Mouse (Mus musculus): ENCODE measurements around the gene Ms4a6d. TPM values are rescaled to one million over a fixed set of nuclear protein-coding genes. Genes with fewer than 3 reads are reported as not detected.

Ms4a6d gene
- 2.8 and 7.0 TPM in 2 replicates for polyA plus RNA-seq (2012; ENCODE audit: insufficient read depth, insufficient read length, missing spikeins)

DNA sequence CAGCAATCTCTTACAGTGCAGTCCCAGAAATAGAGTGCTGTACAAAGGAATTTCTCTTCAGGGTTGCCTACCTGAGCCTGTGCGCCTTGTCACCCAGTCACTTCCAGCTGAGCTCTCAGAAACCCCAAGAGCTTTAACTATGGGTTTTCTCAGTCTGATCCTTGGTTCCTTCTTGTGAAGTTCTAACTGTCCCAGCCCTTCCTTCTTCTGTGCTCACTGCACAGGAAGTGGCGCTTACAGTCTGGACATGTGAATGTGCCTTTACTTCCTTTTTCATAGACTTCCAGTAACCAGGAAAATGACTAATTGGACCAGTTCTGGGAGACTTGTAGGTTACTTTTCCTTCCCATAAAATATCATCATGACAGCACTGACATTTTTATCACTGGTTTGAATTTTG is at the start of gene Ms4a6d:
Ms4a6d (minus strand) TSS at position 247 of the 400 bp plus-strand sequence.
- Histone ChIP-seq H3K4me1 (ENCODE audit: control insufficient read depth, insufficient read depth, insufficient read length, low read length) (no peaks in the 10 kb centered on the region), H3K4me3 (ENCODE audit: insufficient read depth, low read depth, low read length) (peak within 1 kb of the TSS; percentile 37), H3K27ac (replicated peaks; ENCODE audit: low read depth, low read length) (peak within 1 kb of the TSS; percentile 67)

DNA sequence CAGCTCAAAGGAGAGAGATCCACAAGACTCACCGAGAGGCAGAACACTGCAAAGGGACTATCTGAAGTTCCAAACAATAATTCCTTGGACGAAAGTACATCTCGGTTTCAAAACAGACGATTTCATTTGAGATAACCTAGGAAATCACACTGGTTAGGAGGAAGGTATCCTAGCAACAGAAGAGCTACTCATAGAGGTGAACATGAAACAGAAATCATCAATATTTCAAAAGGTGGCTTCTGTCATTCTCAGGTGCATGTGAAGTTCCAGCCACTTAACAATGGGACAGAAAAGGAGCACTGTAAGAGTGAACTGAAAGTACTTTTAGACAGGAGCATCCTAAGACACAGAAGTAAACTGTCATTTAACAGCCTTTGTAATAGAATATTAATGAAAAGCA is 44.9 kb upstream of the Ms4a6d start:
- no peaks in the 10 kb centered on the region for H3K4me1 ChIP-seq (ENCODE audit: control insufficient read depth, insufficient read depth, insufficient read length, low read length)
- H3K27ac ChIP-seq (replicated peaks; ENCODE audit: low read depth, low read length), result no peak overlapping the region
- H3K4me3 ChIP-seq (ENCODE audit: insufficient read depth, low read depth, low read length), result no peak overlapping the region

DNA sequence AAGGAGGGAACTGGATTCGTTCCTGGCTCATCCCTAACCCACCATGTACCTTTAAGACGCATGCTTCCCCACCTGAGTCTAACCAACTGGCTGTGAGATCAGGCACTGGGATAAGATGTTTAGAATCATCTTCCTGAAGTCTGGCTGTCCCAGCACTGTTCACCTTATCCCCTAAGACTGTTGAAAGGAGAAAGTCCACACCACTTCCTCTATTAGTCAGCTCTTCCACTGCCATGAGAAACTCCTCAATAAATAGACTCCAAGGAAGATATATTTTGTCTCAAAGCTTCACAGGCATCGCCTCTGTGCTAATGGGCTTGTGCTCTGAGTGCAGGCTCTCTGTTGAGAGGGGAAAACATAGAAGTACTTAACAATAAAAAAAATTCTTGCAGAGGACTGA is 41.5 kb upstream of the Ms4a6d start:
- no peak overlapping the region for H3K27ac ChIP-seq (replicated peaks; ENCODE audit: low read depth, low read length)
- no peak overlapping the region for H3K4me3 ChIP-seq (ENCODE audit: insufficient read depth, low read depth, low read length)

DNA sequence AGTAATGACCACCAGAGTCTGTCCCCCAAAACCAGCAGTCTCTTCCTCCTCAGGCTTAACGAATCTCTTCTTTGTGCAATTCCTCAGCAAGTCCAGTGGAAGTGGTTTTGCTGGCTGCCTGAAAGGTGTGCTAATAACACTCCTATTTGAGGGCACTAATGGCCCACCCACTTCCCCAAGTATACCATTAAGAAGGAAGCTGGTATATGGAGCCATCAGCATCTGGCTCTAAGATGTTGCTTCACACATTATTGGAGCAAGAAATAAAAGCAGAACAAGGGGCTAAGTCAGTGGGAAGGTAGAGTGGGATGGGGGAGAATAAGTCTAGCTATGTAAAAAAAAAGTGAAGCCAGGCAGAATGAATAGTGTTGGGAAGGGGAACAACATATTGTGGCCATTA is 36.1 kb upstream of the Ms4a6d start, which contains the start of gene Ms4a3:
Ms4a3 (minus strand) TSS at position 120 of the 400 bp plus-strand sequence.
- H3K4me1 ChIP-seq (ENCODE audit: control insufficient read depth, insufficient read depth, insufficient read length, low read length), result no peaks in the 10 kb centered on the region
- H3K4me3 ChIP-seq (ENCODE audit: insufficient read depth, low read depth, low read length), result no peak within 1 kb of the TSS
- no peak within 1 kb of the TSS for H3K27ac ChIP-seq (replicated peaks; ENCODE audit: low read depth, low read length)

More for the DNA sequence above, 41.5 kb upstream of the Ms4a6d start:
- no peaks in the 10 kb centered on the region for H3K4me1 ChIP-seq (ENCODE audit: control insufficient read depth, insufficient read depth, insufficient read length, low read length)

DNA sequence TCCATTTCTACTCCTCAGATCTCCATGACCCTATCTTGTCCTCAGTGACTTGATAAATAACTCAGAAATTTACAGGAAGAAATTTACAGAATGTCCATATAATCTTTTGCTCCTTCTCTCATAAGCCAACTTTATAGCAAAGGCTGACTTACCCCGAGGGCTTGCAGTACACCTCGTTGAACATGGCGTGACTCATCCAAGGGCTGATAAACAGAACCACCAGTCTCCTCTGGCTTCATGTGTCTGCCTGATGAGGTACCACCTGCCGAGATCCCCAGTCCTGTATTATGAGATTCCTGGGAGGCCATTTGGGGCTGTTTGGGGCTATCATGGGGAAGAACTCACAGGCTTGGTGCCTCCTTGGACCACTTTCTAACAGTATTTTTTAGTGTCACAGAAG is 34.4 kb upstream of the Ms4a6d start:
- Histone ChIP-seq H3K27ac (replicated peaks; ENCODE audit: low read depth, low read length) (no peak overlapping the region), H3K4me1 (ENCODE audit: control insufficient read depth, insufficient read depth, insufficient read length, low read length) (no peaks in the 10 kb centered on the region), H3K4me3 (ENCODE audit: insufficient read depth, low read depth, low read length) (no peak overlapping the region)

DNA sequence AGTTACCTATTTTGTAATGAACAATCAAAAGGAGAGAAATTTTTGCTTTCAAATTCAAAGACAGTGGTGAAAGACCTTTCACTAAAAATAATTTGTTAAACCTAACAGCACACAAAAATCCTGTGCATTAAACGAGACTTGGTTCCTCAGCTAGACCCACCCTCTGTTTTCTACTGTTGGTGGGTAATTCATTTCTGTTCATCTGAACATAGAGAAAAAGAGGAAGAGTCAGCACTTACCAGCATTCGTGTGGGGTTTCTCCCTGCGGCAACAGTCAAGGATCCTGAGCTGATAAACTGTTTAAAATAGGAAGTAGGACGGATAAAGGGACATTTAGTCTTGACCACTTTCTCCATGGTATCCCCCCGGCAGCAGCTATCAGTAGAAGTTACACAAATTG is 30.9 kb upstream of the Ms4a6d start:
- H3K27ac ChIP-seq (replicated peaks; ENCODE audit: low read depth, low read length), result no peak overlapping the region
- H3K4me1 ChIP-seq (ENCODE audit: control insufficient read depth, insufficient read depth, insufficient read length, low read length), result no peaks in the 10 kb centered on the region
- H3K4me3 ChIP-seq (ENCODE audit: insufficient read depth, low read depth, low read length), result no peak overlapping the region

DNA sequence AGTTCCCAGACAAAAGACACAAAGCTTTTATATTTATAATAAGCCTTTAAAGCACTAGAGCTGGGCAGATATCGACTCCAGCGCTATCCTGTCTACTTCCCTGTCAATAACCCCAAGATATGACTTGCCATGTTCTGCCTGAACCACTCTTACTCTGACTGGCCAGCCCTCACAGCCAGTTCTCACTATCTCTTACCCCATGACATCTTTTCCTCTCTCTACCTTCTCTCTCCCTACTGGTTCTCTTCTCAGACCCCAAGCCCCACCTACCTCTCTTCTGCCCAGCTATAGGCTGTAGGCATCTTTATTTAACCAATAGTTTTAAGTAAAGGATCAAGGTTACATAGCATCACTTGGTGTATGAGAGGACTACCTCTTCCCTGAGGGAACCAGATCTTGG is 29.7 kb upstream of the Ms4a6d start:
- no peak overlapping the region for H3K27ac ChIP-seq (replicated peaks; ENCODE audit: low read depth, low read length)
- H3K4me1 ChIP-seq (ENCODE audit: control insufficient read depth, insufficient read depth, insufficient read length, low read length), result no peaks in the 10 kb centered on the region
- H3K4me3 ChIP-seq (ENCODE audit: insufficient read depth, low read depth, low read length), result no peak overlapping the region

DNA sequence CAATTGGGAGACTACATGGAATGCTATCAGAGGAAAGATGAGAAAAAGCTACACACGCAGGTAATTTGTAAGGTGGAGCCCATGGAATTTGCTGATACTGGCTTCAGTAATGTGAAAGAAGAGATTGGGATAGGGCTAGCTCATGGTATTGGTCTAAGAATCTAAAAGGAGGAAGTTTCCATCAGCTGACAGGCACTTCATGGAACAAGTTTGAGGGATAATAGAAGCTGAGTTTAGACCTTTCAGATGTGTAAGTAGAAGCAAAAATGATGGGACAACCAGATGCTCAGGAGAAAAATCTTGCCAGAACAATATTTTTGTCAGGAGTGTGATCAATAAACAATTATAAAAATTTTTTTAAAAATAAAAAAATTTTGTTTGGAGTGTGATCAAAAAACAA is 29.1 kb upstream of the Ms4a6d start:
- no peak overlapping the region for H3K27ac ChIP-seq (replicated peaks; ENCODE audit: low read depth, low read length)
- no peaks in the 10 kb centered on the region for H3K4me1 ChIP-seq (ENCODE audit: control insufficient read depth, insufficient read depth, insufficient read length, low read length)

DNA sequence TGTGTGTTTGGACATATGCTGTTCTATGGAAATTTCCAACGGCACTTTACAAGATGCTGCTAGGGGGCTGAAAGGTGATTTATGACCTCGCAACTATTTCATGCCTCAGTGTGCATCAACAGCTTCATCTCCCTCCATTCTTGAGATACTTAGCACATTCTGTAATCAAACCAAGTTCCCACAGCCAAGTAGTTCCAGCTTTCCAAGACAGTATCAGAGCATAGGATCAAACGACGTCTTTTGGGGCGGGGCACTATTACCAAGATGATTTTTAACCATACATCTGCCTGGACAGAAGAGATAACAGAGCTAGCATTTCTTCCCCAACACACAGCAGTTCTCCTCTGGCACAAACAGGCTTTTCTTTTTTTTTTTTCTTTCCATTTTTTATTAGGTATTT is 20.6 kb upstream of the Ms4a6d start:
- Histone ChIP-seq H3K4me3 (ENCODE audit: insufficient read depth, low read depth, low read length) (no peak overlapping the region), H3K4me1 (ENCODE audit: control insufficient read depth, insufficient read depth, insufficient read length, low read length) (no peaks in the 10 kb centered on the region), H3K27ac (replicated peaks; ENCODE audit: low read depth, low read length) (no peak overlapping the region)

More for the DNA sequence above, 29.1 kb upstream of the Ms4a6d start:
- H3K4me3 ChIP-seq (ENCODE audit: insufficient read depth, low read depth, low read length), result no peak overlapping the region

DNA sequence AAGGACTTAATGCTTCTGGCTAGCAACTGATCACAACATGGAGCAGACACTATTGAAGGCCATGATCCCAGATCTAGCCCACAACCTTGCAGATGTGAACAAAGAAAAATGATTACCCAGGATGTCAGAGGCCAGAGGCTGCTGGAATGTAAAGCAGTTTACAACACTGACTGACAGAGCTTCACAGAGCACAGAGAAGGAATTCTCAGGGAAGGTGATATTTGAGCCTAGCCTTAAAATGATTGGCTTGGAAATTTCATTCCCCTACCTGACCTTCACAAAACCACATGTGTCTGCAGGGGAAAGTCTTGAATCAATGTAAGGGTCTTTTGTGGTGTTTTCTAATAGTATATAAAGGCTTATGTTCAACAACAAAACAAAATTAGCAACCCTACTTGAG is 20.2 kb upstream of the Ms4a6d start:
- no peak overlapping the region for H3K4me3 ChIP-seq (ENCODE audit: insufficient read depth, low read depth, low read length)
- no peaks in the 10 kb centered on the region for H3K4me1 ChIP-seq (ENCODE audit: control insufficient read depth, insufficient read depth, insufficient read length, low read length)
- no peak overlapping the region for H3K27ac ChIP-seq (replicated peaks; ENCODE audit: low read depth, low read length)

DNA sequence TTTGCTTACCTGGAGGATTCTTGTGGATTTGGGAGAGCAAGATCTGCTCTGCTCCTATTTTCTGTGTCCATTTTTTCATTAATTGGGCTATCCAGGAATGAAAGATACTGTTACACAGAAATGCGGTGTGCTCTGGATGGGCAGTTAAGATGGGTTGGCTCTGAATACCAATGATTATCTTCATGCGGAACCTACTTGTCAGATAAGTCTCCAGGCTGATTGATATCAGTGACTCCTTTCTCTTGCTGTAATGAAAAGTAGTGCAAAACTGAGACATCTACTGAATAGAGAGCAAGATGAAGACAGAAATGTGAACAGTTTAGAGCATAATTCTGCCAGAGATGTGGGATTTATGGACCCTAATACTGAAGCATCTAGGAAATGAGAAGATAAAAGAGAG is 18.9 kb upstream of the Ms4a6d start, which contains the start of gene Ms4a2:
Ms4a2 (minus strand) TSS at position 169 of the 400 bp plus-strand sequence.
- H3K4me1 ChIP-seq (ENCODE audit: control insufficient read depth, insufficient read depth, insufficient read length, low read length), result no peaks in the 10 kb centered on the region
- H3K4me3 ChIP-seq (ENCODE audit: insufficient read depth, low read depth, low read length), result no peak within 1 kb of the TSS
- H3K27ac ChIP-seq (replicated peaks; ENCODE audit: low read depth, low read length), result no peak within 1 kb of the TSS

DNA sequence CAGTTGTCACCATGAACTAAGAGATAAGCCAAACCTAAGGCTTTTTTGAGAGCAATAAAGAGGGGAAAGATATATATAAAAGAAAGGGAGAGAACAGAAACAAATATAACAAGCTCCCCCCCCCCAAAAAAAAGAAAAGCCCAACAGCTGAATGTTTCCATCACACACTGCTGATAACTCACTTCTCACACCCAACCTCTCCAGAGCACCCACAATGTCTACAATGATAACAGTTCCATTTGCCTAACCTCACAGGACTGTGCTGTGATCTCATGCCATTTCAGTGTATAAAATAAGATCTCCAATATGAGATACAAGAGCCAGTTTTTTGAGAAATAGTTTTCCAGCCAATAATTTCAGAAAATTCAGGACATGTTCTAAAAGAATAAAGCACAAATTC is 13.3 kb upstream of the Ms4a6d start:
- H3K27ac ChIP-seq (replicated peaks; ENCODE audit: low read depth, low read length), result no peak overlapping the region
- H3K4me3 ChIP-seq (ENCODE audit: insufficient read depth, low read depth, low read length), result no peak overlapping the region
- no peaks in the 10 kb centered on the region for H3K4me1 ChIP-seq (ENCODE audit: control insufficient read depth, insufficient read depth, insufficient read length, low read length)

DNA sequence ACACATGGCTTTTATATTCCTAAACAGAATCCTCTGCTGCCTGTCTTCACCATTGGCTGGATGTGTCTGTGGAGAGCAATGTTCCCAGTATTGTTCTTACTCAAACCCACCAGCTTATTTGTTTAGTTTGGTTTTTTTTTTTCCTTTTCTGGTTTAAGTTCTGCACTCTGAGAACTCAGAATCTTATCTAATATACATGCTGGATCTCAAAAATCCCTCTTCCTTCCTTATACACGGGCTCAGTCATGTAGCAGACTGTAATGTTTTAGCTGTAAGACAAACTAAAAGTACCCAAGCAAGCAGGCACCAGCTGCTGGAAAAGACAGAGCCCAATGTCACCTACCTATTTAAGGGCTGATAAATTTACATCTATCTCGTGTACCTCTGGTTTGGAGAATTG is 10.2 kb upstream of the Ms4a6d start:
- Histone ChIP-seq H3K27ac (replicated peaks; ENCODE audit: low read depth, low read length) (no peak overlapping the region), H3K4me1 (ENCODE audit: control insufficient read depth, insufficient read depth, insufficient read length, low read length) (no peaks in the 10 kb centered on the region), H3K4me3 (ENCODE audit: insufficient read depth, low read depth, low read length) (no peak overlapping the region)

DNA sequence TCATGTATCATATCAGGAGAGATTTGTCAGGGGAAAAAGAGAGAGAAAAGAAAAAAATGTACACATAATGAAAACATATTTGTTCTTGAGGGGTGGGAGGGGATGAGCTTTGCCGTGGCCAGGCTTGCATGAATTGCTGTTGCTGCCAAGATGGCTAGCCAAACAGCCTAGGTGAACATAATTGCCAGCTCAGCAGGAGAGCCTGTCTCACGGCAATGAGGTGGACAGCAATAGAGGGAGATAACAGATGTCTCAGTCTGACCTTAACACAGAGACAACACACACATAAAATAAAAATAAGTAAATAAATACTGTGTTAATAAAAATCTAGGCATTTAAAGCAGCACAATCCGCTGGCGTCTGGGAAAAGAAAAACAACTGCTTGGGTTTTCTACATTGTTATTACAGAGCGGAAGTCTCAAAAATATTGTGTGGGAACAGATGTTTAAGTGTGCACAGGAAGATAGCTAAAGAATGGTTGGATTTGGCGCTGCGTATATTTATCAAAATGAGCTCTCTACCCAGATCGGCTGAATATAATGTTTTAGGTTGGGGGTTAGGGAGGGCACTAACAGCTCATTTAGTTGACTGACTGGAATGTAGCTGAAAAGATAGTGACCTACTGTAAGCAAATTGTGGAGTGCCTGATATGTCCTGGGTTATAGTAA is 9.3 kb upstream of the Ms4a6d start:
- Histone ChIP-seq H3K27ac (replicated peaks; ENCODE audit: low read depth, low read length) (no peak overlapping the region), H3K4me1 (ENCODE audit: control insufficient read depth, insufficient read depth, insufficient read length, low read length) (no peaks in the 10 kb centered on the region), H3K4me3 (ENCODE audit: insufficient read depth, low read depth, low read length) (no peak overlapping the region)

DNA sequence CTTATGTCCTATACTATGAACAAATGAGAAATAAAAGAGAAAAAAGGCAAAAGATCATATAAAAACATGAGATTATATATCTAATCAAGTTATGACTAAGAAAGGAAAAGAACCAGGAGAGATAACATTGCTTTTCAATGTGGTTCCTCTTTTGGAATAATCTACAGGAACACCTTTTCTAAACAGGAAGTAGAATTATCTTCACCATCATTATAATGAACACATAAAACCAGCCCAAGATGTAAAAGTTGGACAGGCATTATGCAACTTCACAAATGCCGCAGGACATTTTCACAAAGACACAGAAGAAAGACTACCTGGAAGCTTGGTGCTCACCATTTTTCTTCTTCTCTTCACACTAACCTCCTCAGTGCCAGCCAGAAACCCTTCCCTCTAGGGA is 8.4 kb upstream of the Ms4a6d start:
- H3K27ac ChIP-seq (replicated peaks; ENCODE audit: low read depth, low read length), result no peak overlapping the region
- no peak overlapping the region for H3K4me3 ChIP-seq (ENCODE audit: insufficient read depth, low read depth, low read length)
- no peaks in the 10 kb centered on the region for H3K4me1 ChIP-seq (ENCODE audit: control insufficient read depth, insufficient read depth, insufficient read length, low read length)

DNA sequence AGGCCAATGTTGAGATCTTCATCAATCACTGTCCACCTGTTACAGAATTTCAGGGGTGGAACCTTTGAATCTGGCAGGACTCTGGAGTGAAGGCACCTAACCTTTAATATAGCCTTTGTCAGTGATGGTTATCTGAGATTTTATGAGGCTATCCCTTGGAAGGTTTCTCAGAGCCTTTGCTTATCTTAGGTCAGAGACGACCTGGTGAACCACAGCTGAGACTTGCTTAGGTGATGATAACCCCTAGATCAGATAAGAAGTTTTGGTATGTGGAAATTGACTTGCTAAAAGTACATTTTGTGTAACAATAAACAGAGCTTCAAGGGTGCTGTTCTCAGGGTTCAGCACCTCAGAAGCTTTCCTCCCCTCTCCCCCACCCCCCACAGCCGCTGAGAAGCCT is 7.6 kb upstream of the Ms4a6d start:
- no peaks in the 10 kb centered on the region for H3K4me1 ChIP-seq (ENCODE audit: control insufficient read depth, insufficient read depth, insufficient read length, low read length)
- no peak overlapping the region for H3K27ac ChIP-seq (replicated peaks; ENCODE audit: low read depth, low read length)
- no peak overlapping the region for H3K4me3 ChIP-seq (ENCODE audit: insufficient read depth, low read depth, low read length)
